Mouse (Mus musculus): ENCODE data around the gene Cphx2. TPM values are rescaled to one million over a fixed set of nuclear protein-coding genes. Genes with fewer than 3 reads are reported as not detected.
A peak's percentile ranks its signal among the peaks of the same experiment; 100 is the strongest.
"Not testable (repeated sequence)": the region's sequence is repeated elsewhere in the genome, so short reads cannot be mapped to it uniquely, and the experiment has no call there.

Cphx2 gene
- polyA plus RNA-seq, 1 experiment from 2014 or later: not detected

- DNase-seq (ENCODE audit: low spot score); H3K9ac ChIP-seq (replicated peaks; ENCODE audit: low read length); H3K9me3 ChIP-seq (replicated peaks; ENCODE audit: control insufficient read depth, low read length); H3K27ac ChIP-seq (replicated peaks; ENCODE audit: low read depth, low read length); H3K4me1 ChIP-seq (ENCODE audit: control insufficient read depth, insufficient read depth, low read length); ATAC-seq (replicated peaks; ENCODE audit: insufficient number of reproducible peaks, low FRiP score, low TSS enrichment, low read depth); H3K36me3 ChIP-seq (replicated peaks; ENCODE audit: control insufficient read depth, insufficient read depth, low read depth, low read length); H3K4me3 ChIP-seq (ENCODE audit: low read depth, low read length); H3K27me3 ChIP-seq (ENCODE audit: control insufficient read depth, insufficient read depth, low read length); H3K4me2 ChIP-seq (ENCODE audit: low read depth, low read length): not testable (repeated sequence)
- WGBS: no CpG with 5 or more reads among the region's 6 CpGs
Observed at GRCm38 (mm10) chr14:26059362-26059761, 22.0 kb upstream of the Cphx2 start.

- H3K9ac ChIP-seq (replicated peaks; ENCODE audit: low read length); H3K4me1 ChIP-seq (ENCODE audit: control insufficient read depth, insufficient read depth, low read length); H3K4me2 ChIP-seq (ENCODE audit: low read depth, low read length); H3K27ac ChIP-seq (replicated peaks; ENCODE audit: low read depth, low read length); H3K9me3 ChIP-seq (replicated peaks; ENCODE audit: control insufficient read depth, low read length); H3K4me3 ChIP-seq (ENCODE audit: low read depth, low read length); H3K36me3 ChIP-seq (replicated peaks; ENCODE audit: control insufficient read depth, insufficient read depth, low read depth, low read length); H3K27me3 ChIP-seq (ENCODE audit: control insufficient read depth, insufficient read depth, low read length); DNase-seq (ENCODE audit: low spot score): not testable (repeated sequence)
- ATAC-seq (replicated peaks; ENCODE audit: insufficient number of reproducible peaks, low FRiP score, low TSS enrichment, low read depth): peak; percentile 59; the same call in 1 of the 2 replicates
- WGBS: no CpG with 5 or more reads among the region's 44 CpGs
Observed at GRCm38 (mm10) chr14:26066574-26067324, 14.6 kb upstream of the Cphx2 start.

- H3K9me3 ChIP-seq (replicated peaks; ENCODE audit: control insufficient read depth, low read length); DNase-seq (ENCODE audit: low spot score); H3K4me1 ChIP-seq (ENCODE audit: control insufficient read depth, insufficient read depth, low read length); H3K4me2 ChIP-seq (ENCODE audit: low read depth, low read length); H3K36me3 ChIP-seq (replicated peaks; ENCODE audit: control insufficient read depth, insufficient read depth, low read depth, low read length); H3K27me3 ChIP-seq (ENCODE audit: control insufficient read depth, insufficient read depth, low read length); H3K4me3 ChIP-seq (ENCODE audit: low read depth, low read length); H3K9ac ChIP-seq (replicated peaks; ENCODE audit: low read length); H3K27ac ChIP-seq (replicated peaks; ENCODE audit: low read depth, low read length); ATAC-seq (replicated peaks; ENCODE audit: insufficient number of reproducible peaks, low FRiP score, low TSS enrichment, low read depth): not testable (repeated sequence)
- WGBS: no CpG with 5 or more reads among the region's 10 CpGs
Observed at GRCm38 (mm10) chr14:26067325-26067633, 14.0 kb upstream of the Cphx2 start, which contains the start of gene Tmem254c. Gene Tmem254c, minus strand, starts transcription at chr14:26067355.

GRCm38 (mm10) chr14:26076620-26077390, 4.5 kb upstream of the Cphx2 start:
- not testable (repeated sequence) for H3K27ac ChIP-seq (replicated peaks; ENCODE audit: low read depth, low read length); H3K4me1 ChIP-seq (ENCODE audit: control insufficient read depth, insufficient read depth, low read length)
- no CpG with 5 or more reads among the region's 5 CpGs for WGBS

GRCm38 (mm10) chr14:26081997-26082396, 681 bp downstream of the Cphx2 start, which contains the start of gene Cphx3:
Gene Cphx3, plus strand, starts transcription at chr14:26082297.
- not testable (repeated sequence) for H3K4me2 ChIP-seq (ENCODE audit: low read depth, low read length); H3K27me3 ChIP-seq (ENCODE audit: control insufficient read depth, insufficient read depth, low read length); H3K9me3 ChIP-seq (replicated peaks; ENCODE audit: control insufficient read depth, low read length); H3K27ac ChIP-seq (replicated peaks; ENCODE audit: low read depth, low read length); DNase-seq (ENCODE audit: low spot score); H3K4me3 ChIP-seq (ENCODE audit: low read depth, low read length); H3K9ac ChIP-seq (replicated peaks; ENCODE audit: low read length); H3K4me1 ChIP-seq (ENCODE audit: control insufficient read depth, insufficient read depth, low read length); ATAC-seq (replicated peaks; ENCODE audit: insufficient number of reproducible peaks, low FRiP score, low TSS enrichment, low read depth); H3K36me3 ChIP-seq (replicated peaks; ENCODE audit: control insufficient read depth, insufficient read depth, low read depth, low read length)
- no CpG with 5 or more reads among the region's 1 CpGs for WGBS

More at GRCm38 (mm10) chr14:26076620-26077390, 4.5 kb upstream of the Cphx2 start:
- not testable (repeated sequence) for H3K4me3 ChIP-seq (ENCODE audit: low read depth, low read length); H3K36me3 ChIP-seq (replicated peaks; ENCODE audit: control insufficient read depth, insufficient read depth, low read depth, low read length); DNase-seq (ENCODE audit: low spot score); ATAC-seq (replicated peaks; ENCODE audit: insufficient number of reproducible peaks, low FRiP score, low TSS enrichment, low read depth); H3K27me3 ChIP-seq (ENCODE audit: control insufficient read depth, insufficient read depth, low read length); H3K9me3 ChIP-seq (replicated peaks; ENCODE audit: control insufficient read depth, low read length); H3K4me2 ChIP-seq (ENCODE audit: low read depth, low read length); H3K9ac ChIP-seq (replicated peaks; ENCODE audit: low read length)

- ATAC-seq (replicated peaks; ENCODE audit: insufficient number of reproducible peaks, low FRiP score, low TSS enrichment, low read depth); H3K27me3 ChIP-seq (ENCODE audit: control insufficient read depth, insufficient read depth, low read length); DNase-seq (ENCODE audit: low spot score); H3K9me3 ChIP-seq (replicated peaks; ENCODE audit: control insufficient read depth, low read length); H3K4me3 ChIP-seq (ENCODE audit: low read depth, low read length); H3K9ac ChIP-seq (replicated peaks; ENCODE audit: low read length); H3K27ac ChIP-seq (replicated peaks; ENCODE audit: low read depth, low read length); H3K36me3 ChIP-seq (replicated peaks; ENCODE audit: control insufficient read depth, insufficient read depth, low read depth, low read length); H3K4me2 ChIP-seq (ENCODE audit: low read depth, low read length); H3K4me1 ChIP-seq (ENCODE audit: control insufficient read depth, insufficient read depth, low read length): not testable (repeated sequence)
- WGBS: no CpG with 5 or more reads among the region's 3 CpGs
Observed at GRCm38 (mm10) chr14:26097622-26098021, 16.3 kb downstream of the Cphx2 start.

- DNase-seq (ENCODE audit: low spot score); H3K4me3 ChIP-seq (ENCODE audit: low read depth, low read length); H3K36me3 ChIP-seq (replicated peaks; ENCODE audit: control insufficient read depth, insufficient read depth, low read depth, low read length); H3K4me2 ChIP-seq (ENCODE audit: low read depth, low read length); H3K4me1 ChIP-seq (ENCODE audit: control insufficient read depth, insufficient read depth, low read length); H3K27me3 ChIP-seq (ENCODE audit: control insufficient read depth, insufficient read depth, low read length); H3K9me3 ChIP-seq (replicated peaks; ENCODE audit: control insufficient read depth, low read length); H3K9ac ChIP-seq (replicated peaks; ENCODE audit: low read length); H3K27ac ChIP-seq (replicated peaks; ENCODE audit: low read depth, low read length): not testable (repeated sequence)
- ATAC-seq (replicated peaks; ENCODE audit: insufficient number of reproducible peaks, low FRiP score, low TSS enrichment, low read depth): 0 out of 2 replicates have a peak, but pooled peaks have one; percentile 14
- WGBS: no CpG with 5 or more reads among the region's 7 CpGs
Observed at GRCm38 (mm10) chr14:26118150-26118549, 36.8 kb downstream of the Cphx2 start, which contains the start of gene Duxbl2. Gene Duxbl2, plus strand, starts transcription at chr14:26118349.

GRCm38 (mm10) chr14:26118550-26119000, 37.3 kb downstream of the Cphx2 start:
- not testable (repeated sequence) for H3K4me1 ChIP-seq (ENCODE audit: control insufficient read depth, insufficient read depth, low read length); H3K4me2 ChIP-seq (ENCODE audit: low read depth, low read length); H3K4me3 ChIP-seq (ENCODE audit: low read depth, low read length); H3K9ac ChIP-seq (replicated peaks; ENCODE audit: low read length); H3K27me3 ChIP-seq (ENCODE audit: control insufficient read depth, insufficient read depth, low read length); DNase-seq (ENCODE audit: low spot score); H3K36me3 ChIP-seq (replicated peaks; ENCODE audit: control insufficient read depth, insufficient read depth, low read depth, low read length); H3K27ac ChIP-seq (replicated peaks; ENCODE audit: low read depth, low read length); H3K9me3 ChIP-seq (replicated peaks; ENCODE audit: control insufficient read depth, low read length)
- ATAC-seq (replicated peaks; ENCODE audit: insufficient number of reproducible peaks, low FRiP score, low TSS enrichment, low read depth): peak; percentile 73
- no CpG with 5 or more reads among the region's 18 CpGs for WGBS
